Mouse (Mus musculus) liver, adult 2 months (tissue): ENCODE results near the gene Ndufv1.
"Not testable (repeated sequence)": the region's sequence is repeated elsewhere in the genome, so short reads cannot be mapped to it uniquely, and the experiment has no call there.

Experiments
- CTCF ChIP-seq: fragments of 200-500 bp; IDR thresholded peaks from 2 replicates; pipeline ENCODE4 v1.5.1; 2011; ENCODE audit warnings: low read depth, low read length, control low read depth
- POLR2A ChIP-seq: fragments of 200-500 bp; IDR thresholded peaks from 2 replicates; pipeline ENCODE4 v1.6.1; 2011; ENCODE audit warnings: low read length, control low read depth; ENCODE audit not compliant: insufficient read depth; ENCODE audit errors: extremely low read depth

- not testable (repeated sequence) for TF ChIP-seq CTCF, POLR2A
Measured at GRCm38 (mm10) chr19:3961805-3962204, 50.8 kb downstream of the Ndufv1 start.
